Mouse (Mus musculus): ENCODE measurements around the gene Pnpla3.

- TF ChIP-seq POLR2A (IDR thresholded peaks at IDR 0.05; ENCODE audit: borderline replicate concordance, control insufficient read depth, low read depth, low read length) (no peak), CTCF (IDR thresholded peaks at IDR 0.05; ENCODE audit: control insufficient read depth, insufficient read depth, low read length) (no peak)
Observed at GRCm38 (mm10) chr15:84123075-84123474, 44.6 kb upstream of the Pnpla3 start, which contains the start of gene Pnpla5.
